Mouse (Mus musculus) heart, embryonic 16.5 days (tissue): ENCODE data around the gene Ddx27. TPM values are rescaled to one million over a fixed set of nuclear protein-coding genes. Genes with fewer than 3 reads are reported as not detected.
A peak's percentile ranks its signal among the peaks of the same experiment; 100 is the strongest.
"Not testable (repeated sequence)": the region's sequence is repeated elsewhere in the genome, so short reads cannot be mapped to it uniquely, and the experiment has no call there.

Experiments
- ATAC-seq: fragments of 200-750 bp; cut with Nextera tagmentation; replicated peaks from 2 replicates; pipeline ENCODE4 v1.8.0; 2017; ENCODE audit warnings: moderate number of reproducible peaks; ENCODE audit not compliant: insufficient read depth, low FRiP score; ENCODE audit errors: extremely low read depth
- H3K27ac ChIP-seq: fragments of 300-500 bp; sonication (generic); 2 replicates; pipeline ENCODE4 v1.5.1; 2014; ENCODE audit warnings: mild to moderate bottlenecking, low read length, control low read depth, moderate library complexity
- H3K27me3 ChIP-seq: fragments of 300-500 bp; sonication (generic); 2 replicates; pipeline ENCODE4 v1.6.1; 2014; ENCODE audit warnings: low read length, mixed read lengths; ENCODE audit not compliant: control insufficient read depth, insufficient read depth
- H3K36me3 ChIP-seq: fragments of 300-500 bp; sonication (generic); 2 replicates; pipeline ENCODE4 v1.6.1; 2014; ENCODE audit not compliant: control insufficient read depth, insufficient read depth
- H3K4me1 ChIP-seq: fragments of 300-500 bp; sonication (generic); 2 replicates; pipeline ENCODE4 v1.6.1; 2014; ENCODE audit warnings: low read length, mixed read lengths; ENCODE audit not compliant: control insufficient read depth, insufficient read depth
- H3K4me2 ChIP-seq: fragments of 300-500 bp; sonication (generic); 2 replicates; pipeline ENCODE4 v1.6.1; 2014; ENCODE audit warnings: low read depth, mild to moderate bottlenecking, control low read depth, low read length
- H3K4me3 ChIP-seq: fragments of 300-500 bp; sonication (generic); 2 replicates; pipeline ENCODE4 v1.5.1; 2014; ENCODE audit warnings: mild to moderate bottlenecking, control low read depth, low read length
- H3K9ac ChIP-seq: fragments of 300-500 bp; sonication (generic); 2 replicates; pipeline ENCODE4 v1.6.1; 2014; ENCODE audit warnings: low read length, control low read depth
- H3K9me3 ChIP-seq: fragments of 300-500 bp; sonication (generic); replicated peaks from 2 replicates; pipeline ENCODE4 v1.6.1; 2016; ENCODE audit warnings: low read length; ENCODE audit not compliant: control insufficient read depth
- WGBS: fragments of 180-500 bp; shearing (Covaris S2); extraction: QIAGEN DNeasy Blood & Tissue Kit; methylation state at CpG from one replicate; pipeline ENCODE4 v1.1.7; 2014; 5-methylcytosine and 5-hydroxymethylcytosine counted together
- polyA plus RNA-seq: library from polyadenylated mRNA; unstranded; fragments of >200 nt; fragmentation: Nextera tagmentation; extraction: Ambion mirVana; gene quantifications from 2 replicates; pipeline ENCODE4 v1.2.1, GENCODE M21; 2015

The Ddx27 gene
- polyA plus RNA-seq, 1 experiment from 2014 or later, result 33.0 TPM

- no peak for ATAC-seq
Measured at GRCm38 (mm10) chr2:166995021-166995795, 19.8 kb upstream of the Ddx27 start.

GRCm38 (mm10) chr2:166995796-166996532 is 19.0 kb upstream of the Ddx27 start, which contains the start of gene Stau1:
TSS of gene Stau1 (minus strand) at chr2:166996299.
- Histone ChIP-seq H3K9ac (peak within 1 kb of the TSS; percentile 99), H3K4me2 (peak within 1 kb of the TSS; percentile 84), H3K27ac (peak within 1 kb of the TSS; percentile 99), H3K27me3 (no peaks in the 10 kb centered on the region), H3K36me3 (no peaks in the 10 kb centered on the region), H3K4me3 (peak within 1 kb of the TSS; percentile 99), H3K9me3 (no peaks in the 10 kb centered on the region), H3K4me1 (peaks cover 35% of the 10 kb centered on the region)
- peak; percentile 99 for ATAC-seq
- under 1% methylated on average over 73 of the region's 88 CpGs for WGBS

More at GRCm38 (mm10) chr2:166995021-166995795, 19.8 kb upstream of the Ddx27 start:
- Histone ChIP-seq H3K36me3 (no peaks in the 10 kb centered on the region), H3K4me1 (peaks cover 41% of the 10 kb centered on the region), H3K4me2 (peak overlapping the region; percentile 84), H3K9me3 (no peaks in the 10 kb centered on the region), H3K4me3 (peak overlapping the region; percentile 99), H3K27ac (peak overlapping the region; percentile 99), H3K27me3 (no peaks in the 10 kb centered on the region), H3K9ac (peak overlapping the region; percentile 99)
- 2% methylated on average over 28 of the region's 28 CpGs for WGBS

- Histone ChIP-seq H3K9ac (peak overlapping the region; percentile 81), H3K4me2 (peak overlapping the region; percentile 74), H3K27me3 (no peaks in the 10 kb centered on the region), H3K4me1 (peaks cover 29% of the 10 kb centered on the region), H3K27ac (peak overlapping the region; percentile 74), H3K36me3 (no peaks in the 10 kb centered on the region), H3K9me3 (no peaks in the 10 kb centered on the region), H3K4me3 (peak overlapping the region; percentile 99)
- 35% methylated on average over 8 of the region's 8 CpGs for WGBS
- peak; percentile 8; the same call in 1 of the 2 replicates for ATAC-seq
Measured at GRCm38 (mm10) chr2:166996533-166996894, 18.5 kb upstream of the Ddx27 start.

GRCm38 (mm10) chr2:167001486-167001885 is 13.5 kb upstream of the Ddx27 start:
- no peak for ATAC-seq
- Histone ChIP-seq H3K27me3 (no peaks in the 10 kb centered on the region), H3K4me1 (peaks cover 6% of the 10 kb centered on the region; the same call in 1 of the 2 replicates), H3K36me3 (no peaks in the 10 kb centered on the region), H3K4me3 (no peak overlapping the region), H3K27ac (no peak overlapping the region), H3K9me3 (no peaks in the 10 kb centered on the region), H3K4me2 (no peak overlapping the region), H3K9ac (no peak overlapping the region)
- 74% methylated on average over 9 of the region's 9 CpGs for WGBS

GRCm38 (mm10) chr2:167004099-167004854 is 10.7 kb upstream of the Ddx27 start:
- WGBS, result 39% methylated on average over 8 of the region's 8 CpGs
- H3K36me3 ChIP-seq, result no peaks in the 10 kb centered on the region
- ATAC-seq, result peak; percentile 37; the same call in 1 of the 2 replicates

GRCm38 (mm10) chr2:167006355-167006754 is 8.6 kb upstream of the Ddx27 start:
- H3K36me3 ChIP-seq, result no peaks in the 10 kb centered on the region
- no peak overlapping the region for H3K4me3 ChIP-seq
- H3K4me2 ChIP-seq, result no peak overlapping the region
- no peak overlapping the region for H3K27ac ChIP-seq
- H3K4me1 ChIP-seq, result peaks cover 6% of the 10 kb centered on the region; the same call in 1 of the 2 replicates
- 87% methylated on average over 2 of the region's 2 CpGs for WGBS
- H3K27me3 ChIP-seq, result no peaks in the 10 kb centered on the region
- no peak for ATAC-seq
- no peak overlapping the region for H3K9ac ChIP-seq
- no peaks in the 10 kb centered on the region for H3K9me3 ChIP-seq

More at GRCm38 (mm10) chr2:167004099-167004854, 10.7 kb upstream of the Ddx27 start:
- no peak overlapping the region for H3K9ac ChIP-seq
- H3K9me3 ChIP-seq, result no peaks in the 10 kb centered on the region
- H3K4me3 ChIP-seq, result no peak overlapping the region
- H3K4me1 ChIP-seq, result peaks cover 6% of the 10 kb centered on the region; the same call in 1 of the 2 replicates
- H3K27ac ChIP-seq, result no peak overlapping the region
- H3K4me2 ChIP-seq, result no peak overlapping the region
- no peaks in the 10 kb centered on the region for H3K27me3 ChIP-seq

- no peaks in the 10 kb centered on the region for H3K36me3 ChIP-seq
- WGBS, result 69% methylated on average over 13 of the region's 13 CpGs
- no peak for ATAC-seq
- no peak overlapping the region for H3K9ac ChIP-seq
- no peak overlapping the region for H3K4me3 ChIP-seq
- no peaks in the 10 kb centered on the region for H3K27me3 ChIP-seq
- H3K4me1 ChIP-seq, result peaks cover 6% of the 10 kb centered on the region; the same call in 1 of the 2 replicates
- H3K4me2 ChIP-seq, result no peak overlapping the region
- H3K27ac ChIP-seq, result no peak overlapping the region
- H3K9me3 ChIP-seq, result no peaks in the 10 kb centered on the region
Measured at GRCm38 (mm10) chr2:167007001-167007491, 7.9 kb upstream of the Ddx27 start.

GRCm38 (mm10) chr2:167007565-167007964 is 7.4 kb upstream of the Ddx27 start:
- not testable (repeated sequence) for H3K27ac ChIP-seq, H3K4me3 ChIP-seq, H3K9ac ChIP-seq, H3K36me3 ChIP-seq, H3K9me3 ChIP-seq, ATAC-seq, H3K4me1 ChIP-seq, H3K27me3 ChIP-seq, H3K4me2 ChIP-seq
- 66% methylated on average over 4 of the region's 4 CpGs for WGBS
